Comparison of ENCODE assay signal across 10 mouse cellular contexts in the genomic region with DNA sequence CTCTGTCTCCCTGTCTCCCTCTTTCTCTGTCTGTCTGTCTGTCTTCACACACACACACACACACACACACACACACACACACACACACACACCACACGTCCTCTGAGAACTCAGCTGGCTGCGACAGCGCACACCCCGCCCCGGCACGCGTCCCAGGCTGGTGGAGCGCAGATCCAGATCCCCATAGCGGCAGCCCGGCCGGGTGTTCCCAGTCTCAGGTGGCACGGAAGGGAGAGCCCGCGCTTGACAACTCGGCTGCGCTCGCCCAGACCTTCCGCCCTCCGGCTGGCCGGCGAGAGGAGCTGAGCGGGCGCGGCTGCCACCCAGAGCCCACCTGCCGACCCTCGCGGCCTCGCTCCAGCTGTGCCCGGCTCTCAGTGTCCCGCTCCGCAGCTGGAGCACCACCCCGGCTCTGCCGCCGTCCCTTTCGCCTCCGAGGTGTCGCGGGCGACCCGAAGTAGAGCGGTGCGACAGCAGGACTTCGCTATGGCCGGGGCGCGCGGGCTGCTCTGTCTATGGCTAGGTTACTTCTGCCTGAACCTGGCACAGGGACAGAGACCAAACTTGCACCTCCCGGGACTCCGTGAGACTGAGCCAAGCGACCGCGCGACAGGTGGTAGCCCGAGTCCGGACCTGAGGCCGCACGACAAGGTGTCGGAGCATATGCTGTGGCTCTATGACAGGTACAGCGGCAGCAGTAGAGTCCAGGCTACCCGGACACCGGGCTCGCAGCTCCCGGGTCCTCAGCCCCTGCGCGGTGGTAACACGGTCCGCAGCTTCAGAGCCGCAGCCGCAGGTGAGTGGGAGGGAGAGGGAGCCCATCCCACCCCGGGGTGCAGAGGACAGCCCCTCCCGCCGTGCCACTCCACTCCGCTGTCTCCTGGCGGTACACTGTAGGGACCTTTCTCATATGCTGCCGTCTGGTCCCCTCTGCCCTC. TPM values are rescaled to one million over a fixed set of nuclear protein-coding genes. Genes with fewer than 3 reads are reported as not detected.
DNase-seq lines count a peak whose midpoint lies in the region; ATAC-seq lines count a peak whose summit lies in the region.
"Had no signal": no experiment of that assay in that cellular context is flagged by ENCODE, and none has a peak within 500 bp of the region (broad histone marks: within the 10 kb centered on the region; RNA-seq: fewer than 3 reads in every experiment).

No protein-coding gene starts in this region.

- H3K9me3 ChIP-seq in hindbrain, embryonic 14.5 days (ENCODE audit: control insufficient read depth, low read length) = no peaks in the 10 kb centered on the region
- H3K9me3 ChIP-seq in liver, embryonic 11.5 days (ENCODE audit: control insufficient read depth, low read length) = no peaks in the 10 kb centered on the region
- no peaks in the 10 kb centered on the region for H3K9me3 ChIP-seq in neural tube, embryonic 11.5 days (ENCODE audit: control insufficient read depth, low read length)

- H3K4me2 ChIP-seq in hindbrain, embryonic 14.5 days (replicated peaks) = peak overlapping the region; percentile 100
- peak overlapping the region; percentile 76 for H3K4me2 ChIP-seq in liver, embryonic 11.5 days
- peak overlapping the region; percentile 90 for H3K4me2 ChIP-seq in neural tube, embryonic 11.5 days (ENCODE audit: low read depth)

- peak overlapping the region; percentile 66 for H3K9ac ChIP-seq in hindbrain, embryonic 14.5 days
- no peak overlapping the region for H3K9ac ChIP-seq in liver, embryonic 11.5 days (ENCODE audit: low read depth, low read length)
- peak overlapping the region; percentile 38 for H3K9ac ChIP-seq in neural tube, embryonic 11.5 days (ENCODE audit: low read length)

- WGBS in hindbrain, embryonic 14.5 days = under 1% methylated on average over 75 of the region's 75 CpGs
- WGBS in liver, embryonic 11.5 days = 2% methylated on average over 72 of the region's 75 CpGs
- WGBS in neural tube, embryonic 11.5 days = under 1% methylated on average over 68 of the region's 75 CpGs

- peak; percentile 79 for ATAC-seq in hindbrain, embryonic 14.5 days (ENCODE audit: low FRiP score)
- no peak for ATAC-seq in liver, embryonic 11.5 days (replicated peaks; ENCODE audit: low FRiP score)
- ATAC-seq in neural tube, embryonic 11.5 days (ENCODE audit: insufficient read depth, low FRiP score, low TSS enrichment) = peak; percentile 67

- peak overlapping the region; percentile 64 for H3K4me3 ChIP-seq in hindbrain, embryonic 14.5 days (replicated peaks; ENCODE audit: low read length)
- H3K4me3 ChIP-seq in liver, embryonic 11.5 days (ENCODE audit: low read depth, low read length) = peak overlapping the region; percentile 43
- H3K4me3 ChIP-seq in neural tube, embryonic 11.5 days (ENCODE audit: low read depth, low read length) = peak overlapping the region; percentile 46
- H3K4me3 ChIP-seq: myocyte had no signal

- no peak overlapping the region for H3K27ac ChIP-seq in hindbrain, embryonic 14.5 days
- no peak overlapping the region for H3K27ac ChIP-seq in liver, embryonic 11.5 days (ENCODE audit: low read depth, low read length)
- H3K27ac ChIP-seq in neural tube, embryonic 11.5 days (ENCODE audit: low read depth, low read length) = no peak overlapping the region

- DNase-seq in adrenal gland, adult (ENCODE audit: inconsistent age in 2 of 2, low spot score in 1 of 2) = peak; percentile 8 to 37
- no peak for DNase-seq in adrenal gland, adult 8-10 months
- peak; percentile 24 to 60 for DNase-seq in urinary bladder, adult 18-20 months (ENCODE audit: low spot score in 2 of 2)
- no peak for DNase-seq in urinary bladder, postnatal 10 days (ENCODE audit: low spot score)
- DNase-seq in hindbrain, embryonic 14.5 days (ENCODE audit: low spot score) = no peak
- peak; percentile 40 for DNase-seq in liver, embryonic 11.5 days (ENCODE audit: low spot score)
- DNase-seq in neural tube, embryonic 11.5 days (ENCODE audit: low spot score) = peak; percentile 53
- no peak for DNase-seq in T-cell, adult 2 months (ENCODE audit: low spot score)

- H3K36me3 ChIP-seq in hindbrain, embryonic 14.5 days (replicated peaks; ENCODE audit: control insufficient read depth, insufficient read depth) = no peaks in the 10 kb centered on the region
- H3K36me3 ChIP-seq in liver, embryonic 11.5 days (ENCODE audit: control insufficient read depth, insufficient read depth, low read length) = no peaks in the 10 kb centered on the region
- no peaks in the 10 kb centered on the region for H3K36me3 ChIP-seq in neural tube, embryonic 11.5 days (ENCODE audit: control insufficient read depth, insufficient read depth, low read length)

- H3K4me1 ChIP-seq in hindbrain, embryonic 14.5 days (replicated peaks; ENCODE audit: control insufficient read depth, insufficient read depth, low read length) = peaks cover 7% of the 10 kb centered on the region
- H3K4me1 ChIP-seq in liver, embryonic 11.5 days (replicated peaks; ENCODE audit: control insufficient read depth, insufficient read depth, low read length) = no peaks in the 10 kb centered on the region
- H3K4me1 ChIP-seq in neural tube, embryonic 11.5 days (ENCODE audit: control insufficient read depth, insufficient read depth, low read length) = 0 out of 2 replicates have a peak, but pooled peaks cover 2% of the 10 kb centered on the region

- peaks cover 37% of the 10 kb centered on the region for H3K27me3 ChIP-seq in hindbrain, embryonic 14.5 days (ENCODE audit: control insufficient read depth, insufficient read depth, low read length)
- peaks cover 44% of the 10 kb centered on the region for H3K27me3 ChIP-seq in liver, embryonic 11.5 days (replicated peaks; ENCODE audit: control insufficient read depth, insufficient read depth, low read length)
- H3K27me3 ChIP-seq in neural tube, embryonic 11.5 days (ENCODE audit: control insufficient read depth, insufficient read depth, low read length) = peaks cover 26% of the 10 kb centered on the region

RNA-seq across cellular contexts. Expression of gene Bmp3, which starts 0.7 kb away (rescaled TPM):
- 1 to 10 TPM in 2 of 4 experiments, under 1 TPM in 2; 0.59 to 3.4 (median 1.2) TPM for total RNA-seq in adrenal gland, adult 8-10 months (2022)
- polyA plus RNA-seq in hindbrain, embryonic 14.5 days (2014; fragmentation: Nextera tagmentation; extraction: Ambion mirVana) = 2.2 and 2.7 TPM in 2 replicates
- 0.09 and 0.12 TPM in 2 replicates for polyA plus RNA-seq in liver, embryonic 11.5 days (2014; fragmentation: Nextera tagmentation; extraction: Ambion mirVana)
- polyA plus RNA-seq in neural tube, embryonic 11.5 days (2014; fragmentation: Nextera tagmentation; extraction: Ambion mirVana) = 0.68 and 0.82 TPM in 2 replicates
- total RNA-seq: common myeloid progenitor, adult 5-6 weeks had no signal
- polyA plus RNA-seq: myocyte had no signal

Comparison
In these comparisons a context has a peak if more than half of its experiments do, and no peak if none do; other contexts are left out.
1. DNase-seq: peak in adrenal gland, adult (2 of 2), urinary bladder, adult 18-20 months (2 of 2), liver, embryonic 11.5 days (single experiment) and neural tube, embryonic 11.5 days (single experiment); none in adrenal gland, adult 8-10 months (single experiment), urinary bladder, postnatal 10 days (single experiment), hindbrain, embryonic 14.5 days (single experiment) and T-cell, adult 2 months (single experiment).
2. Peak in every context shown above with its lines, with median percentiles within 50 percentile points of each other: H3K4me2 ChIP-seq and H3K4me3 ChIP-seq.